Mouse (Mus musculus): ENCODE measurements around the gene Micall2.
A peak's percentile ranks its signal among the peaks of the same experiment; 100 is the strongest.
"Not testable (repeated sequence)": the region's sequence is repeated elsewhere in the genome, so short reads cannot be mapped to it uniquely, and the experiment has no call there.

Gene Micall2

DNA sequence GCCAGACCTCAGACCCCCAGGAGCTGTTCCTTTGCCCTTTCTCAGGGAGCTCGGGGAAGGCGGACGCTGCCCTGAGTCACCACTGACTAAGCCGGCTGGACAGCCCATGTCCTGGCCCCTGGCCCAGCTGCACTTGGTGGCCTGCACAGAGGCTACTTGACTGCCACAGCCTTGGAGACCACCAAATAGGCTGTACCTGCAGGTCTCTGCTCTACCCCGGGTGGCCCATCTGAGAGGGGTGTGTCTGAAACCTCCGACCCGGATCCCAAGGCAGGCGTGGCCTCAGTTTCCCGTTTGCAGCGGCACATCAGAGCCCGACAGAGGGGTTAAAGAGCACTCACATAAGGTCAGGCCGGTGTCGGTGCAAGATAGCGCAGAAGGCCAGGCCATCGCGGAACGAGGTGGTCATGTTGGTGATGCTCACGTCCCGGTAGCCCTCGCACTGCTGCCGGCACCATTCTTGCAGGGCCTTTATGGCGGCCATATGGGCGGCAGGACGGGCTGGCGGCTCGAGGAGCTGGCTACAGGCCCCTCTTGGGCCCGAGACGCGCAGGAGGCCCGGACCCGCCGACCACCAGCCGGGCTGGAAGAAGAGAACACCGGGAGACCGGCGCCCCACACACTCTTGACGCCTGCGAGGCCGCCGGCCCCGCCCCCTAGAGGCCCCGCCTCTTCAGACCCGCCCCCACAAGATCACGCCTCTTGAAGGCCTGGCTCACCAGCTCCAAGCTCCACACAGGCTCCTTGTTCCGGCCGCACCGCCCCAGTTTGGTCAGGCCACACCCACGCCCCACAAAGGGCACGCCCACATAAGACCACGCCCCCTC lies at the start of gene Micall2:
Micall2 (minus strand) TSS at position 660 of the 827 bp plus-strand sequence.
- peak; percentile 82 for DNase-seq

DNA sequence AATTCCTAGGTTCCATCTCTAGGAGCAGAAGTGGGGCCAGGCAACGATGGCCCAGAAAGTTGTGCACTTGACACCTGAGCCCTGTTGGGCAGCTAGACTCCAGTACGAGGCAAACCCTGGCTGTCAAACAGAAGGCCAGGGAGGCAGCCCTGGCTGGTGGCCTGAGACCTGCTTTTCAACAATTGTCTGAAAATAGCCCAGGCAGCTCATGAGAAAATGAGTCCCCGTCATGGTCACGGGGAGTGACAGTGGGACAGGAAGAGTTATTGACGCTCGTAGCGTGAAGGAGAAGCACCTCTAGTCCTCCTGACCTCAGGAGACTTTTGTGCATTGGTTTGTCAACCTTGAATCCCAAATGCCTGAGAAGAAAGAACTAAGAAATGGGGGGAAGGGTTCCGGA lies 45.3 kb upstream of the Micall2 start:
- no peak for DNase-seq

DNA sequence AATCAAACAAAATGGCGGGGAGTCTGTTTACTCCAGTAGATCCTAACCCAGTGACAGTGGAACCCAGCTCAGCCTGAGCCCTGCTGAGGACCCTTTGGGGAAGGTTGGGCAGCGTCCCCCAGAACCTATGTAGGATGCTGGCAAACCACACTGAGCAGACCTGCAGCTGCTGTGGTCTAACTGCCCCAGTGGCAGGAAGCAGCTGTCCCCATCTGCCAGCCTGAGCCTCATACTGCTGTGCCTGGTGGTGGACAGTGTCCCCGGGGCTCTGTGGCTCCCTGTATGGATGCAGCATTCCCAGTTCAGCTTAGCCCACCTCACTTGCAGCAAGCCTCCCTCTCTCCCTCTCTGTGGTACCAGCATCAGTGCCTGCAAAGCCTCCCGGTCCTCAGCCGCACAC lies 40.8 kb upstream of the Micall2 start:
- no peak for DNase-seq

DNA sequence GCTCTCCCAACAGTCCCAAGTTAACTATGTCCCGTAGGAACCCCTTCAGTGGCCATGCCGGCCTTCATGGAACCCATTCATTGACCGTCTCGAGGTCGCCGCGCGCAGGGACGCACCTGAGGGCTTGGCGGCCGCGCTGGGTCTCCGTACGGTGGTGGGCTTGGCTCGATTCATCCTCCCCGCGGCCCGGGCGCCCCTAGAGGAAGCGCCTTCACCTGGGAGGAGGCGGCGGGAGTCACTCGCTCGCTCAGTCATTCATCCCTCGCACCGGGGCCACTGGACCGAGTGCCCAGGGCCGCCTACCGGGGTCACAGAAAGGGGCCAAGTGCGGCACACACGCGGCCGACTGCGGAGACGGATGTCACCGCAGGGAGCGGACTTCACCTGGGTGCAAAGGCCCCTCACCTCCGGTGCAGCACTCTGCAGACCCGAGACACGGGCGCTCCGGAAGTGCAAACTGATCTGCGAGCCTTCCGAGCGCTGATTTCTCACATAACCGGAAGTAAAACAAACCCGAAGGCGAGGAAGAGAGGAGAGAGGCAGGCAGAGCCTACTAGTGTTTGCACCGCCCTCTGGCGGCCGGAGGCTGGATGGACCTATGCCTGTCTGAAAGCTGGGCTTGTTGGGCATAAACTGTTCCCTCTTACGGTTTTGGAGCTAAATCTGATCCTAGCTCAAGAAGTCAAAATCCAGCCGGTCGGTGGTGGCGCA lies 39.2 kb upstream of the Micall2 start, which contains the start of gene Ints1:
Ints1 (minus strand) TSS at position 459 of the 711 bp plus-strand sequence.
- peak; percentile 98 for DNase-seq

DNA sequence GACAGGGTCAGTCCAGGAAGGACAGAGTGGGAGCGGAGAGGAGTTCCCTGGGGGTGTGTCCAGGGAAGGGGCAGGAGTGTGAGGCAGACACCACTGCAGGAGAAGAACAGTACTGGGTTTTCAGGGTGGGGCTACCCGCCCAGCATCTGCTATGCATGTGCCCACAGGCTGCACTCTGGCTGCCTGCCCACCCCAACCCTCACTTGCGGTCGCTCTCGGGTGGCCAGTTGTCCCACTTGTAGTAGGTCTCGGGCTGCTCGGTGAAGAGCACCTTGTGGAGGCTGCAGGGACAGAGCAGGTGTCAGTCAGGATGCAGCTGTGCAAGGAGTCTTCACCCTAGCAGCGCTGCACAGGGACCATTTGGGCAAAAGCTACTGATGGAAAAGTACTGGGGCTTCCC lies 32.1 kb upstream of the Micall2 start:
- no peak for DNase-seq

DNA sequence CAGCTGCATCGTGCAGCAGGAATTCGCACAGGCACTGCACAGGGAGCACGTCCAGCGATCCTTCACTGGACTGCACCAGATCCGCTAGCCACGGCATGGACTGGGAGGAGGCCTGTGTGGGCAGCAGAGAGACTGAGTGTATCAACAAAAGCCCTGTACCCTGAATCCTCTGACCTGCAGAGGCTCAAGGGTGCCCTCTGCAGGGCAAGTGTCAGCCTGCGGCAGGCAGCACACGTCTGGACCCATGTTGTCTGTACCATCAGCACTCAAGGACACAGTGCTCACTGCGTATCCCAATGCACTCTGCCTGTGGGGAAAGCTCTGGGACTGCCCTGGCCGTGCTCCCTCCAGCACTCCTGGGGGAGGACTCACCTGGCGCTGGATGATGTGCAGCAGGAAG lies 28.2 kb upstream of the Micall2 start:
- DNase-seq = no peak

DNA sequence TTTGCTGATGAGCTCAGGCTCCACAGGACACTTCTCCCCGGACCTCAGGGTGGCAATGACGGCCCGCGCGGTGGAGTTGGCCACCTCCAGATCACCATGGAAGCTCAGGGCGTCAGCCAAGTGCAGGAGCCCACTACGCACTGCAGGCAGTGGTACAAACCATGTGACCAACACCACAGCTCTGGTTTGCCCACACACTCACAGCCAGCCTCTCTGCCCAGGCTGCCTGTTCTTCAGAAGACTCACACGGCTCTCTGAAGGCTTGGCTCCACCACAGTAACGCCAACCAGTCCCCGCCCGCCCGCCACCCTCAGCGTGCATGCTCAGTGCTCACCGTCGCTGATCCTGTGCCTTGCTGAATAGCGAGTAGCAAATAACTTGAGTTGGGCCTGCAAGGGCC lies 22.0 kb upstream of the Micall2 start:
- no peak for DNase-seq

DNA sequence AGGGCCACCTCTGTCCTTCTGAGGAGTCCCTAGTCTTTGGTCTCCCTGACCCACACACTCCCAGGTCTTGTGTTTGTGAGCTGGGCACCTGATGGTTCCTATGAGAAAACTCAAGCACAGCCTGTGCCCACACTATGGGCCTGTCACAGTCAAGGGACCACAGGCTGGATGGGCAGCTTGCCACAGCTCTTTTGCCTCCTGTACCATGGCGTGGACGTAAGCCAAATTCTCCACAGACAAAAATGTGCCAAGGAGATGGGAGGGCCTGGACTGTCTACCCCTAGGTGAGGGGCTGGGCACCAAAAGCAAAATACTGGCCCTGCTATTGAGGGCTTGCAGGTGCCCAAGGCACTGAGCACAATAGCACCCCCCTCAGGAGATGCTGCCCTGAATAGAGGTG lies 20.4 kb upstream of the Micall2 start:
- no peak for DNase-seq

DNA sequence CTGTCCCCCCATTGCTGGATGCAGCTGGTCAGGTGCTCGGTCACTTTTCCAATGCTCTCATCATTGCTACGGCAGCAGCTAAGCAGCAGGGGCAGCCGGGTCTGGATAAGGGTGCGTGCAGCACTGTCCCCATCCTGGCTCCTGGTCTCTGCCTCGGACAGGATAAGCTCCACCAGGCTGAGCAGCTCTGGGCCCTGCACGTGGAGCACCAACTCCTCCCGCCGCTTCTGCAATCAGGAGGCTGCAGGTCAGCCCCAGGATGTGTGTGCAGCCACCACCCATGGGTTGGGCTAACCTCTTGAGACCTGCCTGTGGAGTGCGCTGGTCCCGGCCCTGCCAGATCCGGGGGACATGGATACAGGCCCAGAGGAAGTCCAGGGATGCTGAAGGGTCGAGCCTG lies 20.0 kb upstream of the Micall2 start:
- no peak for DNase-seq

DNA sequence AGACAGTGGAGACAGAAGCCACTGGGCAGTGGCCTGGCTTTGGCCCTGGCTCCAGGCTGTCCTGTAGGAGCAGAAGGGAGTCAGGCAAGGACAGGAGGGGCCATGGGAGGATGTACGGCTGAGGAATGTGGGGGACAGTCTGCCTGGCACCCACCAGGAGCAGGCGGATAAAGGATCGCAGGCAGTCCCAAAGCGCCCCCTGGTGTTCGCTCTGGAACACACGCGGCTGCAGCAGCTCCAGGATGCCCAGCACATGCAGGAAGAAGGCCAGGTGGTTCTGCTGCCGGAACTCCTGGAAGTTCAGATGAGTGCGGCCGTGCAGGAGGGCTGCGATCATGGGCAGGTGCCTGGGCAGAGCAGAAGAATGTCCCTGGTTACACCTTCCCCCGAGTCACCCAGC lies 18.6 kb upstream of the Micall2 start:
- peak; percentile 64 for DNase-seq

DNA sequence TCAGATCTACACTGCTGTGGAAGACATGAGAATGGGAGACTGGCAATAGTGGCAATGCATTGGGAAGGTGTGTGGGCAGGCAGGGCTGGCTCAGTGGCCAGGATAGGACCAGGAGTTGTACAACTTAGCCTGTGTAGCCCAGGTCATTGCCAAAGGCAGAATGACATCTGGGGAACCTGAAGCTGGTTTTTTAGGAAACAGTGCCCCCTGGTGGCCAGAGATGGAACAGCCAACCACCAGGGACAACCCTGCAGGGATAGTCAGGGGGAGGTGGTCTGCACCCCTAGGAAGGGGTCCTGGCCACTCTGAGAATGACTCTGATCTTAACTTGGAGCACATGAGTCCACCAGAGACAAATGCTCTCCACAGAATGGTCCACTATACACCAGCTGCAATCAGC lies 14.4 kb upstream of the Micall2 start:
- peak; percentile 67 for DNase-seq

DNA sequence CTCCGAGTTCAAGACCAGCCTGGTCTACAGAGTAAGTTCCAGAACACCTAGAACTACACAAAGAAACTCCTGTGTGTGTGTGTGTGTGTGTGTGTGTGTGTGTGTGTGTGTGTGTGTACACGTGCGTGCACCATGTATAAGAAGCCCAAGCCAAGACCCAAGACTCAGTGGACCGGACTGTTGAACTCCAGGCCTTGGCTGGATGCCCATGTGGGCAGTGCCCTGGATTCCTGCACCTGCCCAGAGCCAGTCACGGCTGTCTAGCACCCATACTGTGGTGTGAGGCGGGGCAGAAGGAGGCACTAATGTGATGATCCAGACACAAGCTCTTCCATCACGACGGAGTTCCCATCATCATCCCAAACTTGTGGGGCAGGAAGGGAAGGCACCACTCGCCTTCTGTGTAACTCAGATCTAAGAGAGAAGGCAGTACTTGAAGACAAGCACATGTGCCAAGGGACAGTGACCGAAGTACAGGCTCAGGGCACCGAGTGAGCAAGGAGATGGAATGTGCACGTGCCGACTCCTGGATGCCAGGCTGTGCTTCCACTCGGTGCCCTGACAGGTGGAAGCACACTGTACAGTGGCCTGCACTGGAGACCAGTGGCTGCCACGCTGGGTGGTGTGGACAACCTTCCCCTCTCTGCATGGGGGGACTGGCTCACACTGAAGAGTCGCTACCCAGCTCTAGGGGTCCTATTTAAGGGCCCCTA lies 13.4 kb upstream of the Micall2 start:
- no peak for DNase-seq

DNA sequence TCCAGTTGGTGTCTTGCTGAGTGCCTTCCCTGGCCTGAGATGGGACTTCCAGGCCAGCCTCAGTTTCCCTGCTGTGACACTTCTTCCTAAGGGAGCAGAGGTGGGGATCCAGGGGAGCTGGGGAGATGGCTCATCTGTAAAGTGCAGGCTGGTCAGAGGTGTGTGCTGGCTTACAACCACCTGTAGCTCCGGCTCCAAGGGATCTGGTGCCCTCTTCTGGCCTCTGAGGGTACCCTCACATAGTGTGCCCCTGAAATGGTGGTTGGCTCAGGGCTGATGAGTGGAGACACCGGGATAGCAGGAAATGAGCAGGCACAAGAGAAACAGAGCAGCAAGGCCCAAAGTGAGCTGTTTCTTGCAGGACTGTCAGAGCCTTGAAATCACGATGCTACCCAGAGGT lies 9.6 kb upstream of the Micall2 start:
- peak; percentile 54 for DNase-seq

DNA sequence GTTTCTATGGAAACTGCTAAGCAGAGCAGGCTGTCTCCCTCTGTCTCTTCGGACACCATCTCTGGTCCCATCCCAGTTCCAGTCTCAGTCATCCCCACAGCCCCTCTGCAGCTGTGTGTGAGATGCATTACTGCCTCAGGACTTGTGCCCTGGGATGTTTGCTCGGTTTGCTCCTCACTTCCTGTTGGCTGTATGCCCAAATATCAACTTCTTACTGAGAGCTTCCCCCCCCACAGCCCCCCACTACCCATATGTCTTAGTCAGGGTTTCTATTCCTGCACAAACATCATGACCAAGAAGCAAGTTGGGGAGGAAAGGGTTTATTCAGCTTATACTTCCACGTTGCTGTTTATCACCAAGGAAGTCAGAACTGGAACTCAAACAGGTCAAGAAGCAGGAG lies 6.5 kb upstream of the Micall2 start:
- DNase-seq = not testable (repeated sequence)

DNA sequence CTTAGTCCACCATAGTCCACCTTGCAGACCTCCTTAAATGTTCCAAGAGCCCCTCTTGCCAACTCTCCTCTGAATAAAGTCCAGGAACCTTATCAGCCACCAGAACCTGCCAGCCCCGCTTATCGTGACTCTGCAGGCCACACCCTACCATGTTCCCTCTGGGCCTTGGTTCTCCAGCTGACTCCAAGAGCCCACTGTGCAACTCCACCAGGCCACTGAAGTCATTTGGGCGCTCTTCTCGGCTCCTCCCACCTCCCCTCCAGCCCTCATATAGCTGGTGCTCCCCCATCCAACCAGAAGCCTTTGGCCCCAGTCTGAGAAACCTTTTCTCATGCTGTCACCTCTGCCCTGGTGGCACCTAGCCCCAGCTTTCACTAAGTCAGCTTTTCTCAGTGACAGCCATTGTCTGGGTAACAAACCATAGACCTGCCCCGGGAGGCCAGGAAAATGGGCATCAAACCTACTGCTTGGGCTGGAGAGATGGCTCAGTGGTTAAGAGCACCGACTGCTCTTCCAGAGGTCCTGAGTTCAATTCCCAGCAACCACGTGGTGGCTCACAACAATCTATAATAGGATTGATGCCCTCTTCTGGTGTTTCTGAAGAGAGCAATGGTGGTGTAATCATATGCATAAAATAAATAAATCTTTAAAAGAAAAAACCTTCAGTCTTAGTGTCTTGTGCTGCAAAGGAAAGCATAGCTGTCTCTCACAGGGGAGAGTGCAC lies 2.6 kb upstream of the Micall2 start:
- no peak for DNase-seq

DNA sequence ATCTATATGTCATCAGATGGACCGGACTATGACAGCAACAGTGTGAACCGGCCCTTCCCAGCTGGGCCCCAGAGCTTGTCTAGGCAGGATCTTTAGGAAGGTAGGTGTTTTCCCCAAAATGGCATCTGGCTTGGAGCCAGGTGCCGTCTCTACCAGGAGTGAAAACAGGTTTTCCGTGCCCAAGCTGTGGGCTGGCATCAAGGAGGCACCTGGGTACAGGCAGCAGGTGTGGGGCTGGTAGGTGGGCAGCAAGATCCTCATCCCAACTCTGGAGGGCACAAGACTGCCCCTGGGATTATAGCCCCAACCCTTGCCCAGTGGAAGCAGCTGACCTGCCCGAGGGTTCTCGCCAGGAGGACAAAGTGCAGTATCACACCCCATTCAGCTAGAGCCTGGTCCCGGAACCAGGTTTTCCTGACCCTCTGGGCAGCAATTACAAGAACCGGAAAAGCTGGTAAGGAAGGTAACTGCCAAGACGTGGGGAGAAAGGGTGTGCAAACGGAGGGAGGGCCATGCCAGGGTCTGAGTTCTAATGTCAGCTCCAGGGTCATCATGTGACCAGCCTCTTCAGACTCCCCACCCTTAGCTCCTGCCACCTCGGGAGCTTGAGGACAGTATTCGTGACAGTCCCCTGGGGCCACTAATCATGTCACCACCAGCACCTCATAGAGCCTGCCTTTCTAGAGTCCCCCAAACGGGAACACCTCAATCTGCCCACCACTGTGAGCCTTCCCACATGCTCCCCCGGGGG lies 1.9 kb upstream of the Micall2 start:
- no peak for DNase-seq

DNA sequence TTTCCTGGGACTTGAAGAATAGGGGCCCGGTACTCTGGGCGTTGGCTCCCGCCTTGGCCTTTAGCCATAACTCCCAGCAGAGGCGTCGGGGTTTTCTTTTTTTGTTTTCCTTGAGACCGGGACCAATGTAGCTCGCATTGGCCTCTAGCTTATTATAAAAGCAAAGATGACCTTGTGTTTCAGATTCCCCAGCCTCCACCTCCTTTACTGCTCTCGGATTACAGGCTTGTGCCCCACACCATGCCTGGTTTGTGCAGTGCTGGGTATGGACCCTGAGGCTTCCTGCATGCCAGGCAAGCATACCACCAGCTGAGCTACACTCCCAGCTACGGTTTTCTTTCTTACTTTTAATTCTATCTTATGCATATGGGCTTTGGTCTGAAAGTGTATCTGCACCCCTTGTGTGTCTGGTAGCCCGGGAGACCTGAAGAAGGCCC lies 386 bp upstream of the Micall2 start:
- DNase-seq = no peak

DNA sequence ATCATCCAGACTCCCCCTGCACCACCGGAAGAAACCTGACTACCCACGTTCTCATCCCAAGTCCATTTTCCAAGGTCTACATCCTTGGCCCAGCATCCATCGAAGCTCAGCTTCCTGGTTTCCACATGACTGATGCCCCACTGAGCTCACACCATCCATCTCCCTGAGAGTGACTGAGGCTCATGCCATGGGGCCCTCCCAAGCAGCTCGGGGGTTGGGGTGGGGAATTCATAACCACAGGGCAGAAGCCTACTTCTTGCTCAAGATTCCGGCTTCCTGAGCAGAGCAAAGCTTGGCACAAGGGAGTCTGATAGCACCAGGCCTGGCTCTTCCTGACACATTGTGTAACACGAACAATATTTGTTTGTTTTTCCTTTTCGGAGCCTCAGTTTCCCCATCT lies 1.4 kb downstream of the Micall2 start:
- DNase-seq = no peak

DNA sequence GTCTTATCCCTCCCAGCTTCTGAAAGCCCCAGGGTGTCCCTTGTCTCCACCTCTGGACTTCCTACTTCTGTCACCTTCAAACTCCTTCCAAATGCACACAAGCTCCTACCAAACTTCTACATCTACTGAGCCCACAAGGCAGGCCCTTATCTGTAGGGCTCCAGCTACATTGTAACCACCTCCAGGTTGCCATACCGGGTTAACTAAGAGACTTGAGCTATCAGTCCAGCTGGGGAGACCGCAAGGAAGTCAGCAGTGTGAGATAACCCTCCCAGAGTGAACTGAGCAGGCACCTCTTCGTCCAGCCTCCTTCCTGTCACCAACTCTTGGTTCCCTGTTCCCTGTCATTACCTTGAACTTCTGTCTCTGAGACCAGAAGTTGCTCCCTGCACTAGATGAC lies 2.1 kb downstream of the Micall2 start:
- no peak for DNase-seq

DNA sequence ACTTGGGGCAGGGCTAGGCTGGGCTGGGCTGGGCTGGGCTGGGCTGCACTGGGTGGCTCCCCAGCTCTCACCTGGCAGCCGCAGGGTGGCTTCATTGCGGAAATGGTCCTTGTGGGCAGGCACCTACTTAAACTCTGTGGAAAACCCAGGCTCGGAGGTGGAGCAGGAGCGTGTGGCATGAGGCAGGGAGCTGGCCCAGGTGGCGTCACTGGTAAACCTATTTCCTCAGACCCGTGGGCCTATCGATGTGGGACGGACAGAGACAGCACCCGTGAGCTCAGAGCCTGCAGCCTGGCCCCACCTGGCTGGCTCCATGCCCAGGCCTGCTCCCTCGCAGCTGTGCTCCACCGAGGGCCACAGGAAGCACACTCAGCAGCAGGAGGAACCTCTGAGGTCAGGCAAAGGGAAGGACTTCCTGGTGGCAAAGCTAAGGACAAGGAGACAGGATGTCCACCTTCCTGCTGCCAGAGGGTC lies 3.5 kb downstream of the Micall2 start:
- no peak for DNase-seq

DNA sequence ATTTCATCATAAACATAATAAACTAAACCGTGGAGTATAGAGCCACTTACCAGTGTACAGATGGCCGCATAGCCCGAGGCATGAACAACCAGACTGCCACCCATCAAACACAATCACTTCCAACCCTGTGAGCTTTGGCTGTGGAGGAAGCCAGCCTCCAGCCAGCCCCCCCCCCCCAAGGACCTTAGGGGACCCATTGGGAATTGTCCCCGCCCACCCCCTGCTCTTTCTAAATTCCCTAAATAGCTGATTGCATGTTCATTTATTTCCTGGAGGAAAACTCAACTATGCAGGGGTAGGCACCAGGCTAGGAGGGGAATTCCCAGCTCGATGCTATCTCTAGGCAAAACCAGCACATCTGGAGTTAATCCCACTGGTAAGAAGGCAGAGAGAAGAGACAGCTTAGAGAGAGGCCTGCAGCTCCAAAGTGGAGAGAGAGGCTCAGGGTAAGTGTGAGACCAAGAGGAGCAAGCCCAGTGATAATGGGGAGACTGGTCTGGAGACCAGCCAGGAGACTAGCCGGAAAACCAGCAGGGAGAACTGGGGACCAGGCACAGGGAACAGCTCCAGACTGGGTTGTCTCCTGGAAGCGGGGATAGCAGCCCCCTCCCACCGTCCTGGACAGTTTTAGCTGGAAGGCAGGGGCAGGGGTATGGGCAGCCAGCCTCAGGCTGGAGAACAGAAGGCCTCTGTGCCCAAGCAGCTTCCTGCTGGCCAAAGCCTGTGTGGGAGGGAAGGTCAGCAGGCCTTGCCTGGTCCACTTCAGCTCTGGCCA lies 5.2 kb downstream of the Micall2 start:
- DNase-seq = no peak
